Mouse (Mus musculus): Measurements from ENCODE around the gene Fam213a. TPM values are rescaled to one million over a fixed set of nuclear protein-coding genes. Genes with fewer than 3 reads are reported as not detected.

Gene Fam213a
- polyA plus RNA-seq, 1 experiment from 2014 or later = 85.2 TPM

DNA sequence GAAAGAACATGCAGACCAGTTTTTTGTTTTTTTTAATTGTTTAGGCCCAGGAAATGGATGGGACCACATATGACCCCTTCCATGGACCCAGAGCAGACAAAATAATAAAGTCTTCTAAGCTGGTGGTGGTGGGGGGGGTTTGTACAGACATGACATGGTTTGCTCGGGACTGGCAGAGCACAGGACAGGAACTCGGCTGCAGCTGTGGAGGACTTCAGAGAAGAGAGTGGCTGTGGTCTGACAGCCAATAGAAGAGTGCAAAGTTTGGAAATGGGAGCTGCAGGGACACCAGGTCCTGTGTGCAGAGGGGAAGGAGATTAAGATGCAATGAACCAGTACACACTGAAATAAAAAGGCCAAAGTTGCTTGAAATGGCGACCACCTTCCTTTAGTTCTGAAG lies 54.0 kb downstream of the Fam213a start:
- ATAC-seq = no peak

DNA sequence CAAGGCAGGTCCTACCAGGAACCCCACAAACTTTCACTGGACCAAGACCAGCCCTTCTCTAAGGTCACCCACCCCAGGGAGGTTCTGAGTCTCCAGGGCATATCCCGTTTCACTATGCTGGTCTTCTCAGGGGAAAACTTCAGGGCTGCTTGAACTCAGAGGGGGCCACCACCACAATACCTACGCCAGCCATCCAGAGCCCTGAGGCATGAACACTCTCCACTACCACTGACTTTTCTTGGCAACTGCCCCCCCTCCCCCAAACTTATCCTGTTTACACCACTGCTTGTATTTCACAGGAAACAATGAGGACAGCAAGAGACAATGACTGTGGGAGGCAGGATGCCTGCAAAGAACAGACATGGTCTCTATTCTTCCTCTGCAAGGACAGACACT lies 54.6 kb downstream of the Fam213a start:
- Histone ChIP-seq H3K4me2 (ENCODE audit: low read length) (no peak overlapping the region), H3K4me1 (replicated peaks; ENCODE audit: control insufficient read depth, insufficient read depth, low read length) (peaks cover 75% of the 10 kb centered on the region), H3K4me3 (replicated peaks; ENCODE audit: low read length) (no peak overlapping the region), H3K9ac (replicated peaks; ENCODE audit: low read depth, low read length) (no peak overlapping the region), H3K27me3 (replicated peaks; ENCODE audit: control insufficient read depth, insufficient read depth, low read length) (no peaks in the 10 kb centered on the region), H3K9me3 (ENCODE audit: control insufficient read depth, low read length) (no peaks in the 10 kb centered on the region), H3K27ac (ENCODE audit: low read length) (peak overlapping the region; percentile 73), H3K36me3 (ENCODE audit: control insufficient read depth, insufficient read depth) (no peaks in the 10 kb centered on the region)
- no peak for ATAC-seq
- whole genome bisulfite sequencing = 55% methylated on average over 2 of the region's 2 CpGs

More for the DNA sequence above, 54.0 kb downstream of the Fam213a start:
- Histone ChIP-seq H3K27me3 (replicated peaks; ENCODE audit: control insufficient read depth, insufficient read depth, low read length) (no peaks in the 10 kb centered on the region), H3K9me3 (ENCODE audit: control insufficient read depth, low read length) (no peaks in the 10 kb centered on the region), H3K4me1 (replicated peaks; ENCODE audit: control insufficient read depth, insufficient read depth, low read length) (peaks cover 75% of the 10 kb centered on the region), H3K36me3 (ENCODE audit: control insufficient read depth, insufficient read depth) (no peaks in the 10 kb centered on the region), H3K4me2 (ENCODE audit: low read length) (no peak overlapping the region), H3K9ac (replicated peaks; ENCODE audit: low read depth, low read length) (no peak overlapping the region), H3K4me3 (replicated peaks; ENCODE audit: low read length) (no peak overlapping the region), H3K27ac (ENCODE audit: low read length) (no peak overlapping the region; the same call in 1 of the 2 replicates)
- WGBS = 42% methylated on average over 3 of the region's 3 CpGs

DNA sequence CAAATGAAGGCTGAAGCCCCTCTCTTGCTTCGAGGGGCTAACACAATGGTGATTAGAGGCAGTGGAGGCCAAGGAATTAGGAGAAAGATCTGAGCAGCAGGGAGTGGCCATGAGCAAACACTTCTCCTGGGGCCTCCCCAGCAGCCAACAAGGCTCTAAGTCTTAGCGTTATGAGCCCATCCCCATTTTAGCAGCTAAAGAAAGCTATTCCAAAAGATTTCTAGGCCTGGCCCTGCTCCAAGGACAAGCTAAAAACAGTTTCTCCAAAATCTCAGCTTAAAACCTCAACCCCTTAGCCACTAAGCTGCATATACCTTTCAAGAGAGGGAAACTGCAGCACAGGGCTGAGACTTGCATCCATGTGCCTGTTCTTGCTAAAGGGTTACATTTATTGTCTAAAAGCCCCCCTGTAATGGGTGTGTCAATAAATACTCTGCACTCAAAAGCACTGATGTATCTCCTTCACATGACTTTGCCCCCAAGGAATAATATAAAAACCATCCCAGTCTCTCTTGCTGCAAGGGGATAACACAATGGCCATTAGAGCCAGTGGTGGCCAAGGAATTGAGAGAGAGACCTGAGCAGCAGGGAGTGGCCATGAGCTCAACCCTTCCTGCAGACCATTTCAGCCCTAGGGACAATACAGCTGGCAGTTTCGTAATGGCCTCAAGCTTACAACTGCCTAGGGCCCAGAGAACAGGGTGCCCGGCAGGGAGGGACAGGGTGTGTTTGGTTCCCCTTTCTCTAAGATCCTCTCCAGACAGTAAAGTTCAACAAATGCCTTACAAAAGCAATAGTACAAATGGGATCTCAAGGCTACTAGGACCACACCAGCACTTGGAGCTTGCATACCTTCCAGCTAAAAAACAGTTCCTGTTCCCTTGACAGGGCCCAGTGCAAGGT lies 55.3 kb downstream of the Fam213a start:
- Histone ChIP-seq H3K9ac (replicated peaks; ENCODE audit: low read depth, low read length) (peak overlapping the region; percentile 16; the same call in 1 of the 2 replicates), H3K27ac (ENCODE audit: low read length) (peak overlapping the region; percentile 73), H3K4me2 (ENCODE audit: low read length) (no peak overlapping the region; the same call in 1 of the 2 replicates), H3K4me3 (replicated peaks; ENCODE audit: low read length) (no peak overlapping the region), H3K4me1 (replicated peaks; ENCODE audit: control insufficient read depth, insufficient read depth, low read length) (peaks cover 76% of the 10 kb centered on the region), H3K36me3 (ENCODE audit: control insufficient read depth, insufficient read depth) (no peaks in the 10 kb centered on the region), H3K27me3 (replicated peaks; ENCODE audit: control insufficient read depth, insufficient read depth, low read length) (no peaks in the 10 kb centered on the region), H3K9me3 (ENCODE audit: control insufficient read depth, low read length) (no peaks in the 10 kb centered on the region)
- ATAC-seq = no peak
- WGBS = 19% methylated on average over 4 of the region's 4 CpGs

DNA sequence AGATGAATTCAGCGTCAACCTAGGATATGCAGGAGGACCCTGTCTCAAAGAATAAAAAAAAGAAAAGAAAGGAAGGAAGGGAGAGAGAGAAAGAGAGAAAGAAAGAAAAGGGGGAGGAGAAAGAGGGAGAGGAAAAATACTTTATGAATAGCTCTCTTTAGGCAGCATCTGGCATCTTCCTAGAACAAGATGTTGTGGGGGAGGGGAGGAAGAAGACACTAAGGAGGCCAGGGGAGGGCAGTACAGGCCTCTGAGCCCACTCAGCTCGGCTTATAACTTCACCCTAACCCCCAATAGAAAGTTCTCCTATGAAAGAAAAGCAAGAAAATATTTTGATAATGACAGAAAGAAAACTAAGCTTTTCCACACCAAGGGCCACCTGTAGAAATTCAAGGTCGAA lies 56.0 kb downstream of the Fam213a start:
- peak overlapping the region; percentile 73 for H3K27ac ChIP-seq (ENCODE audit: low read length)
- H3K4me3 ChIP-seq (replicated peaks; ENCODE audit: low read length) = no peak overlapping the region
- no peaks in the 10 kb centered on the region for H3K36me3 ChIP-seq (ENCODE audit: control insufficient read depth, insufficient read depth)
- H3K9me3 ChIP-seq (ENCODE audit: control insufficient read depth, low read length) = no peaks in the 10 kb centered on the region
- no peak for ATAC-seq
- no peak overlapping the region; the same call in 1 of the 2 replicates for H3K4me2 ChIP-seq (ENCODE audit: low read length)
- H3K27me3 ChIP-seq (replicated peaks; ENCODE audit: control insufficient read depth, insufficient read depth, low read length) = no peaks in the 10 kb centered on the region
- WGBS = 29% methylated on average over 3 of the region's 3 CpGs
- peaks cover 79% of the 10 kb centered on the region for H3K4me1 ChIP-seq (replicated peaks; ENCODE audit: control insufficient read depth, insufficient read depth, low read length)
- no peak overlapping the region for H3K9ac ChIP-seq (replicated peaks; ENCODE audit: low read depth, low read length)

DNA sequence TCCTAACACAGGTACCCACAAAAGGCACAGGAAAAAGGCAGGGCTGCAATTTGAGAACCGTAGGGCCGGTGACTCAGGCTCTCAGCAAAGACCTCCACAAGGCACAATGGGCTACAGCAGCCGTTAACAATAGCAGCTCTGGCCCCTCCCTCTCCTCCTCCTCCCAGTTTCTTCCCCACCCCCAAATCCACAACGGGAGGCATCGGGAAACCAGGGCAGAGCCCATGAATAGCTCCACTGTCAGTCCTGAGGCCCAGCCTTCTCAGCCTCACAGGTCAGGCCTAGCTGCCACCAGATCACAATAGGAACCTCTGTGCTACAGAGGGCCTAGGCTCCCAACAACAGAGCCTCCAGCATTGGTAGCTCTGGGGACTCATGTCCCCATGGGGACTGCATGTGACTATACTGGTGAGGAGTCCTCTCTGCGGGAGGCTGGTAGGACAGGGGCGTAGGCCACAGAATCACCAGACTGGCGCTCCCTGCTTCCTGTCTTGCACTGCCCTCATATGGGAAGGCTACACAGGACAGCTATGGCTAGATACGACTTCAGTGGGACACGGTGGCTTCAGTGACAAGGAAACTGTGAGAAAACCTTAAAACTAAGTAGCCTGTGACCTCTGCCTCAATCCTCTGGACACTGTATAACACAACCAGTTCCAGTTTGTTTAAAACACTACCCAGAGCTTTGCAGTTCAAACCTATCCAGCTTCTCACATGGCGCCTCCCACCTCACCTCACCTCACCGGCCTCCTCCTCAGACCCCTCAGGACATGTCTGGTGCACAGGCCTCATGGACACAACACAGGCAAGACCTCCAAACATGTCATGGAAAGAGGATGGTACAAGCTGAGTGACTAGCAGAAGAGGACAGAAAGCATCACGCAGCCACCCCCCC lies 57.1 kb downstream of the Fam213a start:
- no peaks in the 10 kb centered on the region for H3K36me3 ChIP-seq (ENCODE audit: control insufficient read depth, insufficient read depth)
- 16% methylated on average over 13 of the region's 13 CpGs for WGBS
- peaks cover 72% of the 10 kb centered on the region for H3K4me1 ChIP-seq (replicated peaks; ENCODE audit: control insufficient read depth, insufficient read depth, low read length)
- ATAC-seq = peak; percentile 78
- H3K27me3 ChIP-seq (replicated peaks; ENCODE audit: control insufficient read depth, insufficient read depth, low read length) = no peaks in the 10 kb centered on the region
- no peaks in the 10 kb centered on the region for H3K9me3 ChIP-seq (ENCODE audit: control insufficient read depth, low read length)
- no peak overlapping the region for H3K4me3 ChIP-seq (replicated peaks; ENCODE audit: low read length)
- H3K27ac ChIP-seq (ENCODE audit: low read length) = peak overlapping the region; percentile 96
- peak overlapping the region; percentile 46 for H3K4me2 ChIP-seq (ENCODE audit: low read length)
- peak overlapping the region; percentile 62 for H3K9ac ChIP-seq (replicated peaks; ENCODE audit: low read depth, low read length)

DNA sequence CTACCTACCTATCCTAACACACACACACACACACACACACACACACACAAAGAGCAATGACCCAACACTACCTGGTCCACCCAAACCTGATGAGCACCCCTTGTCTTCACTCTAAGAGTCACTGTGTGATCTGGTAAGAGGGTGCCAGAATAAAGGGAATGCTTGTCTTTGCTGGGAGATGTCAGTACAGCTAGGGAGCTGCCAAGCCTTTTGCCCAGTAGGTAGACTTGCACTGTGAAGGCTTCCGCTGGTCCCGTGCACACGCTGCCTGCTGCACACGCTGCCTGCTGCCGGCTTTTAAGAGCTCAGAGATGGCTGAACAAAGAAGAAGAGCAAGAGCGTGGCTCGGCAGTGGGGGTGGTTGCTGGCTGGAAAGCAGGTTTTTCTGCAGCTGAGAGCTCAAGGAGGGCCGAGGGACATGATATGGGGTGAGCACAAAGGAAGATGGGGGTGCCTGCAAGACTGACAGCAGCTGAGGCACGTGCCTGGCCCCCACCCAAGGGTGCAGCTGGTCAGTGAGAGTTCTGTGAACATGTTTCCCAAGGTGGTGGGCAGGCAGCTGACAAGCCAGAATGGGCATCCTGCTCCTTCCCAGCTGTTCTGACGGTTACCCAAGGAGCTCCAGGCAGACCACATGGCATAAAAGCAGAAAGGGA lies 57.9 kb downstream of the Fam213a start:
- Histone ChIP-seq H3K9me3 (ENCODE audit: control insufficient read depth, low read length) (no peaks in the 10 kb centered on the region), H3K4me1 (replicated peaks; ENCODE audit: control insufficient read depth, insufficient read depth, low read length) (peaks cover 72% of the 10 kb centered on the region), H3K4me2 (ENCODE audit: low read length) (peak overlapping the region; percentile 46), H3K9ac (replicated peaks; ENCODE audit: low read depth, low read length) (peak overlapping the region; percentile 62), H3K27me3 (replicated peaks; ENCODE audit: control insufficient read depth, insufficient read depth, low read length) (no peaks in the 10 kb centered on the region), H3K4me3 (replicated peaks; ENCODE audit: low read length) (peak overlapping the region; percentile 14; the same call in 1 of the 2 replicates), H3K27ac (ENCODE audit: low read length) (peak overlapping the region; percentile 96), H3K36me3 (ENCODE audit: control insufficient read depth, insufficient read depth) (no peaks in the 10 kb centered on the region)
- 1% methylated on average over 10 of the region's 10 CpGs for WGBS
- peak; percentile 66 for ATAC-seq

DNA sequence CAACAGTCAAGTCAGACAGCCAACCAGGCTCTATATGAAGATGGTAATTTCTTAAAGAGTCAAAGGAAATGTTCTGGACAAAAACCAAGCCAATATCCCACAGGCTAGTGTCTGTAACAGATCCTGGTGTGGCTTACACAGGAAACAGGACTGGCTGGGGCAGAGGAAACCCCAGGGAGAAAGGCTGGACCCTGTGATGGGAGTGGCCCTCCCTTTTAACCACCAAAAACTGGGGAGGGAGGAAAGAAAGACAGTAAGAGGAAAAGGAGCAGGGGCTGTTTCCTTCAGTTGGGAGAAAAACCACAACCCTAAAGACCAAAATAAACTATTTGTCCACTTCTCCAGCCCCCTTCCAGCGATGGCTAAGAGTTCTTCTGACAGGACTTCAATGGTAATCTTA lies 58.4 kb downstream of the Fam213a start:
- Histone ChIP-seq H3K4me2 (ENCODE audit: low read length) (peak overlapping the region; percentile 46; the same call in 1 of the 2 replicates), H3K36me3 (ENCODE audit: control insufficient read depth, insufficient read depth) (no peaks in the 10 kb centered on the region), H3K4me1 (replicated peaks; ENCODE audit: control insufficient read depth, insufficient read depth, low read length) (peaks cover 69% of the 10 kb centered on the region), H3K9me3 (ENCODE audit: control insufficient read depth, low read length) (no peaks in the 10 kb centered on the region), H3K27me3 (replicated peaks; ENCODE audit: control insufficient read depth, insufficient read depth, low read length) (no peaks in the 10 kb centered on the region), H3K9ac (replicated peaks; ENCODE audit: low read depth, low read length) (no peak overlapping the region), H3K4me3 (replicated peaks; ENCODE audit: low read length) (no peak overlapping the region), H3K27ac (ENCODE audit: low read length) (peak overlapping the region; percentile 96)
- no peak for ATAC-seq
- 68% methylated on average over 1 of the region's 1 CpGs for WGBS

DNA sequence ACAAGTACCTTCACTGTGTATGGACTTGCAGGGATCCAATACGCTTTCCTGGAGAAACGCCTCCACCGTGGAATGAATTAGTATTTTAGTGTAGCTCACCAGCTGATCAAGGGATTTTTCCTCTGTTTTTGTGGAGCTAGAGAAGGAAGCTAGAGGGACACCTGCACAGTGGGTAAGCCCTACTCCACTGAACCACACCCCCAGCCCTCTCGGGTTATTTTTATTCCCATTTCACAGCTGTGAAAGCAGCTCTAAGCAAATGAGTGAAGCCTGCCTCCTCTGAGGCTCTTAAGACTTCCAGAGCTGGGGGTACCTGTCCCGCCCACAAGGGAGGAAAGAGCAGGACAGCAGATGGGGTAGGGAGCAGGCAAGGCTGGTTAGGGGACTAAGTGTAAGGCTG lies 60.2 kb downstream of the Fam213a start:
- no peaks in the 10 kb centered on the region for H3K9me3 ChIP-seq (ENCODE audit: control insufficient read depth, low read length)
- peaks cover 63% of the 10 kb centered on the region for H3K4me1 ChIP-seq (replicated peaks; ENCODE audit: control insufficient read depth, insufficient read depth, low read length)
- no peaks in the 10 kb centered on the region for H3K27me3 ChIP-seq (replicated peaks; ENCODE audit: control insufficient read depth, insufficient read depth, low read length)
- H3K9ac ChIP-seq (replicated peaks; ENCODE audit: low read depth, low read length) = no peak overlapping the region
- H3K4me2 ChIP-seq (ENCODE audit: low read length) = no peak overlapping the region
- ATAC-seq = no peak
- peak overlapping the region; percentile 45 for H3K27ac ChIP-seq (ENCODE audit: low read length)
- no peaks in the 10 kb centered on the region for H3K36me3 ChIP-seq (ENCODE audit: control insufficient read depth, insufficient read depth)
- WGBS = 78% methylated on average over 5 of the region's 5 CpGs
- no peak overlapping the region for H3K4me3 ChIP-seq (replicated peaks; ENCODE audit: low read length)

Measured in forebrain, embryonic 16.5 days (tissue).